Mouse (Mus musculus): ENCODE measurements at regions not wholly inside any gene's neighbourhood (a gene's known extent, or its start where the extent isn't known, plus 50 kb on each side); places are given as distances from the start of the nearest gene placed in this dataset.
A peak's percentile ranks its signal among the peaks of the same experiment; 100 is the strongest.
"Not testable (repeated sequence)": the region's sequence is repeated elsewhere in the genome, so short reads cannot be mapped to it uniquely, and the experiment has no call there.

GRCm38 (mm10) chr8:34679565-34680291 lies 568.2 kb upstream of the Gm10131 start:
- 0 out of 2 replicates have a peak, but pooled peaks have one; percentile 28 for ATAC-seq (ENCODE audit: low FRiP score, low TSS enrichment)
- H3K4me1 ChIP-seq (ENCODE audit: control insufficient read depth, insufficient read depth, low read length): no peaks in the 10 kb centered on the region
- H3K4me3 ChIP-seq (ENCODE audit: low read length): no peak overlapping the region
- H3K4me2 ChIP-seq (replicated peaks; ENCODE audit: low read depth, low read length): peak overlapping the region; percentile 16
- no peaks in the 10 kb centered on the region for H3K36me3 ChIP-seq (ENCODE audit: control insufficient read depth, insufficient read depth, low read length)
- no peak overlapping the region for H3K27ac ChIP-seq (ENCODE audit: low read depth, low read length)
- 29% methylated on average over 14 of the region's 14 CpGs for WGBS
- no peaks in the 10 kb centered on the region for H3K27me3 ChIP-seq (ENCODE audit: control insufficient read depth, insufficient read depth, low read length)
- no peaks in the 10 kb centered on the region for H3K9me3 ChIP-seq (ENCODE audit: control insufficient read depth, low read length)
- H3K9ac ChIP-seq (ENCODE audit: low read depth, low read length): no peak overlapping the region

GRCm38 (mm10) chr8:34678879-34679278 lies 567.3 kb upstream of the Gm10131 start:
- Histone ChIP-seq H3K9me3 (ENCODE audit: control insufficient read depth, low read length) (no peaks in the 10 kb centered on the region), H3K4me2 (replicated peaks; ENCODE audit: low read depth, low read length) (no peak overlapping the region), H3K9ac (ENCODE audit: low read depth, low read length) (no peak overlapping the region), H3K4me1 (ENCODE audit: control insufficient read depth, insufficient read depth, low read length) (no peaks in the 10 kb centered on the region), H3K27ac (ENCODE audit: low read depth, low read length) (no peak overlapping the region), H3K36me3 (ENCODE audit: control insufficient read depth, insufficient read depth, low read length) (no peaks in the 10 kb centered on the region), H3K27me3 (ENCODE audit: control insufficient read depth, insufficient read depth, low read length) (no peaks in the 10 kb centered on the region), H3K4me3 (ENCODE audit: low read length) (no peak overlapping the region)
- 94% methylated on average over 8 of the region's 8 CpGs for WGBS
- no peak for ATAC-seq (ENCODE audit: low FRiP score, low TSS enrichment)

- WGBS: 8% methylated on average over 3 of the region's 3 CpGs
- Histone ChIP-seq H3K36me3 (ENCODE audit: control insufficient read depth, insufficient read depth, low read length) (no peaks in the 10 kb centered on the region), H3K9me3 (ENCODE audit: control insufficient read depth, low read length) (no peaks in the 10 kb centered on the region), H3K4me3 (ENCODE audit: low read length) (no peak overlapping the region), H3K27me3 (ENCODE audit: control insufficient read depth, insufficient read depth, low read length) (no peaks in the 10 kb centered on the region), H3K27ac (ENCODE audit: low read depth, low read length) (no peak overlapping the region), H3K4me2 (replicated peaks; ENCODE audit: low read depth, low read length) (no peak overlapping the region), H3K9ac (ENCODE audit: low read depth, low read length) (no peak overlapping the region), H3K4me1 (ENCODE audit: control insufficient read depth, insufficient read depth, low read length) (peaks cover 5% of the 10 kb centered on the region)
- no peak for ATAC-seq (ENCODE audit: low FRiP score, low TSS enrichment)
These were observed 560.2 kb upstream of the Gm10131 start for GRCm38 (mm10) chr8:34671716-34672115.

GRCm38 (mm10) chr8:34670930-34671715 lies 559.6 kb upstream of the Gm10131 start:
- 20% methylated on average over 4 of the region's 4 CpGs for WGBS
- no peak overlapping the region for H3K4me3 ChIP-seq (ENCODE audit: low read length)
- H3K27me3 ChIP-seq (ENCODE audit: control insufficient read depth, insufficient read depth, low read length): no peaks in the 10 kb centered on the region
- H3K4me1 ChIP-seq (ENCODE audit: control insufficient read depth, insufficient read depth, low read length): peaks cover 5% of the 10 kb centered on the region
- no peak for ATAC-seq (ENCODE audit: low FRiP score, low TSS enrichment)
- H3K4me2 ChIP-seq (replicated peaks; ENCODE audit: low read depth, low read length): no peak overlapping the region
- H3K9me3 ChIP-seq (ENCODE audit: control insufficient read depth, low read length): no peaks in the 10 kb centered on the region
- H3K9ac ChIP-seq (ENCODE audit: low read depth, low read length): no peak overlapping the region
- no peak overlapping the region for H3K27ac ChIP-seq (ENCODE audit: low read depth, low read length)
- no peaks in the 10 kb centered on the region for H3K36me3 ChIP-seq (ENCODE audit: control insufficient read depth, insufficient read depth, low read length)

- H3K4me2 ChIP-seq (replicated peaks; ENCODE audit: low read depth, low read length): no peak overlapping the region
- no peak overlapping the region for H3K4me3 ChIP-seq (ENCODE audit: low read length)
- WGBS: 82% methylated on average over 3 of the region's 3 CpGs
- H3K36me3 ChIP-seq (ENCODE audit: control insufficient read depth, insufficient read depth, low read length): no peaks in the 10 kb centered on the region
- no peak for ATAC-seq (ENCODE audit: low FRiP score, low TSS enrichment)
- no peaks in the 10 kb centered on the region for H3K9me3 ChIP-seq (ENCODE audit: control insufficient read depth, low read length)
- H3K4me1 ChIP-seq (ENCODE audit: control insufficient read depth, insufficient read depth, low read length): peaks cover 5% of the 10 kb centered on the region
- no peaks in the 10 kb centered on the region for H3K27me3 ChIP-seq (ENCODE audit: control insufficient read depth, insufficient read depth, low read length)
- no peak overlapping the region for H3K9ac ChIP-seq (ENCODE audit: low read depth, low read length)
- no peak overlapping the region for H3K27ac ChIP-seq (ENCODE audit: low read depth, low read length)
These were observed 557.6 kb upstream of the Gm10131 start for GRCm38 (mm10) chr8:34669146-34669545.

- no peak overlapping the region for H3K4me3 ChIP-seq (ENCODE audit: low read length)
- H3K4me2 ChIP-seq (replicated peaks; ENCODE audit: low read depth, low read length): no peak overlapping the region
- H3K9me3 ChIP-seq (ENCODE audit: control insufficient read depth, low read length): no peaks in the 10 kb centered on the region
- 72% methylated on average over 4 of the region's 4 CpGs for WGBS
- no peak for ATAC-seq (ENCODE audit: low FRiP score, low TSS enrichment)
- no peaks in the 10 kb centered on the region for H3K36me3 ChIP-seq (ENCODE audit: control insufficient read depth, insufficient read depth, low read length)
- H3K9ac ChIP-seq (ENCODE audit: low read depth, low read length): no peak overlapping the region
- H3K27ac ChIP-seq (ENCODE audit: low read depth, low read length): no peak overlapping the region
- no peaks in the 10 kb centered on the region for H3K4me1 ChIP-seq (ENCODE audit: control insufficient read depth, insufficient read depth, low read length)
- H3K27me3 ChIP-seq (ENCODE audit: control insufficient read depth, insufficient read depth, low read length): no peaks in the 10 kb centered on the region
These were observed 552.9 kb upstream of the Gm10131 start for GRCm38 (mm10) chr8:34664429-34664828.

- Histone ChIP-seq H3K27ac (ENCODE audit: low read depth, low read length) (no peak overlapping the region), H3K4me3 (ENCODE audit: low read length) (no peak overlapping the region), H3K9ac (ENCODE audit: low read depth, low read length) (no peak overlapping the region), H3K4me1 (ENCODE audit: control insufficient read depth, insufficient read depth, low read length) (no peaks in the 10 kb centered on the region), H3K27me3 (ENCODE audit: control insufficient read depth, insufficient read depth, low read length) (no peaks in the 10 kb centered on the region), H3K9me3 (ENCODE audit: control insufficient read depth, low read length) (no peaks in the 10 kb centered on the region), H3K4me2 (replicated peaks; ENCODE audit: low read depth, low read length) (no peak overlapping the region), H3K36me3 (ENCODE audit: control insufficient read depth, insufficient read depth, low read length) (no peaks in the 10 kb centered on the region)
- no peak for ATAC-seq (ENCODE audit: low FRiP score, low TSS enrichment)
- WGBS: 93% methylated on average over 6 of the region's 6 CpGs
These were observed 551.0 kb upstream of the Gm10131 start for GRCm38 (mm10) chr8:34662532-34662931.

GRCm38 (mm10) chr8:34651750-34652149 lies 540.2 kb upstream of the Gm10131 start:
- 94% methylated on average over 8 of the region's 8 CpGs for WGBS
- no peak for ATAC-seq (ENCODE audit: low FRiP score, low TSS enrichment)
- H3K9ac ChIP-seq (ENCODE audit: low read depth, low read length): no peak overlapping the region
- no peaks in the 10 kb centered on the region for H3K27me3 ChIP-seq (ENCODE audit: control insufficient read depth, insufficient read depth, low read length)
- H3K36me3 ChIP-seq (ENCODE audit: control insufficient read depth, insufficient read depth, low read length): no peaks in the 10 kb centered on the region
- H3K27ac ChIP-seq (ENCODE audit: low read depth, low read length): no peak overlapping the region
- no peak overlapping the region for H3K4me3 ChIP-seq (ENCODE audit: low read length)
- H3K4me2 ChIP-seq (replicated peaks; ENCODE audit: low read depth, low read length): no peak overlapping the region
- no peaks in the 10 kb centered on the region for H3K4me1 ChIP-seq (ENCODE audit: control insufficient read depth, insufficient read depth, low read length)
- H3K9me3 ChIP-seq (ENCODE audit: control insufficient read depth, low read length): peaks cover 8% of the 10 kb centered on the region; the same call in 1 of the 2 replicates

GRCm38 (mm10) chr8:34628221-34628620 lies 516.7 kb upstream of the Gm10131 start:
- not testable (repeated sequence) for H3K4me1 ChIP-seq (ENCODE audit: control insufficient read depth, insufficient read depth, low read length); H3K4me3 ChIP-seq (ENCODE audit: low read length); H3K27me3 ChIP-seq (ENCODE audit: control insufficient read depth, insufficient read depth, low read length); H3K9ac ChIP-seq (ENCODE audit: low read depth, low read length); H3K27ac ChIP-seq (ENCODE audit: low read depth, low read length); ATAC-seq (ENCODE audit: low FRiP score, low TSS enrichment); H3K4me2 ChIP-seq (replicated peaks; ENCODE audit: low read depth, low read length); H3K36me3 ChIP-seq (ENCODE audit: control insufficient read depth, insufficient read depth, low read length); H3K9me3 ChIP-seq (ENCODE audit: control insufficient read depth, low read length)
- WGBS: 98% methylated on average over 2 of the region's 2 CpGs
